Mouse (Mus musculus): Measurements from ENCODE around the gene Lipc. TPM values are rescaled to one million over a fixed set of nuclear protein-coding genes. Genes with fewer than 3 reads are reported as not detected.

The Lipc gene
- 15.0 and 16.7 TPM in 2 replicates for polyA plus RNA-seq (2014; fragmentation: Nextera tagmentation; extraction: Ambion mirVana)

DNA sequence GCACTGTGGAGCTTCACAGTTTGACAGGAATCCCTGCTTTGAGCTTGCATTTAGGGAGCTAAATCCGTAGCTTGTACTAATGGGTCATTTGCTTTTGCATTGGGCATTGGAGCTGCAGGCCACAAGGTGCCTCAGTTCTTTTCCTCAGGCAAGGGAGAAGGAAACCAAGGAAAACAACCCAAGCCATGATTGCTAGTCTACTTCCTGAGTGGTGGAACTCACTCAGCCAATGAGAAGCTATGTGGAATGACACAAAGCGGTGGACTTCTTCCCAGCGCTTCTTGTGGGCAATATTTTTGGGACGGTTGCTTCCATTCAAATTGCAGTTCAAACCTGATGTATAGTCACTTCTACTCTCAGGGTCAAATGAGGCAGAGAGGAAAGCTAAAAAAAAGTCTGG, at the start of gene Lipc:
Gene Lipc (minus strand): TSS at position 101 of the 400 bp plus-strand sequence.
- Histone ChIP-seq H3K9ac (ENCODE audit: low read depth, low read length) (no peak within 1 kb of the TSS), H3K27ac (ENCODE audit: low read depth, low read length) (no peak within 1 kb of the TSS), H3K4me1 (replicated peaks; ENCODE audit: control insufficient read depth, insufficient read depth, low read length) (no peaks in the 10 kb centered on the region), H3K4me2 (no peak within 1 kb of the TSS), H3K36me3 (ENCODE audit: control insufficient read depth, insufficient read depth, low read length) (no peaks in the 10 kb centered on the region), H3K4me3 (ENCODE audit: low read depth, low read length) (no peak within 1 kb of the TSS), H3K27me3 (replicated peaks; ENCODE audit: control insufficient read depth, insufficient read depth, low read length) (no peaks in the 10 kb centered on the region), H3K9me3 (ENCODE audit: control insufficient read depth, low read length) (no peaks in the 10 kb centered on the region)
- DNase-seq (ENCODE audit: low spot score) (no peak), ATAC-seq (replicated peaks; ENCODE audit: low FRiP score) (no peak)
- WGBS: 78% methylated on average over 4 of the region's 4 CpGs

DNA sequence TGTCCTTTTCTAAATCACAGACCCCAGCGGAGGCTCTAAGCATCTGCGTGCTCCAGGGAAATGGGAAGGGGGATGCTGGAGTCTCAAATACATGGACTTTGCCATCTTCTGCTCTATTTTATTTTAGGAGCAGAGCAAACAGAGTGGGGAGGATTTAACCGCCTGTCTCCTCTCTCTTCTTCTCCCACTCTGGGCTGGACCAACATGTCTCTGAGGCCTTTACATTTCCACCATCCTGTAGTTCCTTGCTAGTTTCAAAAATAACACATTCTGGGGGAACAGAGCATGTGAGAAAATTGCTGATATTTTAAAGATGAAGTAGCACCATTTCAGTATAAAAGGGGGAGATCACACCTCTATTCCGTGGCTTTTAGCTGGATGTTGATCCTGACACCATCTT, 47.1 kb upstream of the Lipc start:
- ATAC-seq (replicated peaks; ENCODE audit: low FRiP score) (no peak), DNase-seq (ENCODE audit: low spot score) (no peak)
- Histone ChIP-seq H3K27me3 (replicated peaks; ENCODE audit: control insufficient read depth, insufficient read depth, low read length) (no peaks in the 10 kb centered on the region), H3K4me2 (no peak overlapping the region), H3K4me3 (ENCODE audit: low read depth, low read length) (no peak overlapping the region), H3K9me3 (ENCODE audit: control insufficient read depth, low read length) (no peaks in the 10 kb centered on the region), H3K36me3 (ENCODE audit: control insufficient read depth, insufficient read depth, low read length) (no peaks in the 10 kb centered on the region), H3K4me1 (replicated peaks; ENCODE audit: control insufficient read depth, insufficient read depth, low read length) (no peaks in the 10 kb centered on the region), H3K9ac (ENCODE audit: low read depth, low read length) (no peak overlapping the region), H3K27ac (ENCODE audit: low read depth, low read length) (no peak overlapping the region)
- WGBS: 85% methylated on average over 4 of the region's 4 CpGs

GRCm38 (mm10) chr9:70998719-70999118, 46.7 kb upstream of the Lipc start:
- Histone ChIP-seq H3K36me3 (ENCODE audit: control insufficient read depth, insufficient read depth, low read length) (no peaks in the 10 kb centered on the region), H3K27ac (ENCODE audit: low read depth, low read length) (no peak overlapping the region), H3K9me3 (ENCODE audit: control insufficient read depth, low read length) (no peaks in the 10 kb centered on the region), H3K9ac (ENCODE audit: low read depth, low read length) (no peak overlapping the region), H3K4me1 (replicated peaks; ENCODE audit: control insufficient read depth, insufficient read depth, low read length) (no peaks in the 10 kb centered on the region), H3K27me3 (replicated peaks; ENCODE audit: control insufficient read depth, insufficient read depth, low read length) (no peaks in the 10 kb centered on the region), H3K4me2 (no peak overlapping the region), H3K4me3 (ENCODE audit: low read depth, low read length) (no peak overlapping the region)
- 72% methylated on average over 6 of the region's 6 CpGs for whole genome bisulfite sequencing
- ATAC-seq (replicated peaks; ENCODE audit: low FRiP score) (no peak), DNase-seq (ENCODE audit: low spot score) (no peak)

- Histone ChIP-seq H3K4me2 (no peak overlapping the region), H3K9me3 (ENCODE audit: control insufficient read depth, low read length) (no peaks in the 10 kb centered on the region), H3K4me3 (ENCODE audit: low read depth, low read length) (no peak overlapping the region), H3K36me3 (ENCODE audit: control insufficient read depth, insufficient read depth, low read length) (no peaks in the 10 kb centered on the region), H3K27ac (ENCODE audit: low read depth, low read length) (no peak overlapping the region), H3K4me1 (replicated peaks; ENCODE audit: control insufficient read depth, insufficient read depth, low read length) (no peaks in the 10 kb centered on the region), H3K9ac (ENCODE audit: low read depth, low read length) (no peak overlapping the region), H3K27me3 (replicated peaks; ENCODE audit: control insufficient read depth, insufficient read depth, low read length) (no peaks in the 10 kb centered on the region)
- DNase-seq (ENCODE audit: low spot score): no peak
- no peak for ATAC-seq (replicated peaks; ENCODE audit: low FRiP score)
- 74% methylated on average over 6 of the region's 6 CpGs for WGBS
These were observed 41.3 kb upstream of the Lipc start for GRCm38 (mm10) chr9:70993326-70993725.

GRCm38 (mm10) chr9:70991401-70991800, 39.4 kb upstream of the Lipc start:
- Histone ChIP-seq H3K36me3 (ENCODE audit: control insufficient read depth, insufficient read depth, low read length) (no peaks in the 10 kb centered on the region), H3K4me3 (ENCODE audit: low read depth, low read length) (no peak overlapping the region), H3K9me3 (ENCODE audit: control insufficient read depth, low read length) (no peaks in the 10 kb centered on the region), H3K27ac (ENCODE audit: low read depth, low read length) (no peak overlapping the region), H3K4me1 (replicated peaks; ENCODE audit: control insufficient read depth, insufficient read depth, low read length) (no peaks in the 10 kb centered on the region), H3K9ac (ENCODE audit: low read depth, low read length) (no peak overlapping the region), H3K27me3 (replicated peaks; ENCODE audit: control insufficient read depth, insufficient read depth, low read length) (no peaks in the 10 kb centered on the region), H3K4me2 (no peak overlapping the region)
- DNase-seq (ENCODE audit: low spot score): no peak
- ATAC-seq (replicated peaks; ENCODE audit: low FRiP score): no peak
- WGBS: 80% methylated on average over 5 of the region's 5 CpGs

DNA sequence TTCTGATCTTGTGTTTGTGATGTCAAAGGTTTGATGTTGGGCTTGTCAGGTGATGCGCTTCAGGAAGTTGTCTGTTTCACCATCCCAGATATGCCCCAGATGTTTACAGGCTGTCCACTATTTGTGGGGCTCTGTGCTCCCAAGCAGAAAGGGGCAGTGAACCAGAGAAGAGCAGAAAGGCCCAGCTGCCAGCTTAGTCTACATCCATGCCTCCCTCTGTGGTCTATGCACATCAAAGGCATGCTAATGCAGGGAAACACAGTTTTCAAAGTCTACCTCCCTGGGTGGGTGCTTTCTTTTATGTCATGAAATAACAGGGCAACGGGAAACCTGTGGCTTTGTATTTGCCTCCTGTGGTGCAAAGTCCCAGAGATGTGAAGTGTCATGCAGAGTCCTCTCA, 35.2 kb upstream of the Lipc start:
- no peak for DNase-seq (ENCODE audit: low spot score)

GRCm38 (mm10) chr9:70982991-70983480, 31.0 kb upstream of the Lipc start:
- WGBS: 94% methylated on average over 3 of the region's 3 CpGs
- no peak for DNase-seq (ENCODE audit: low spot score)

More for the DNA sequence above, 35.2 kb upstream of the Lipc start:
- Histone ChIP-seq H3K4me3 (ENCODE audit: low read depth, low read length) (no peak overlapping the region), H3K27ac (ENCODE audit: low read depth, low read length) (no peak overlapping the region), H3K27me3 (replicated peaks; ENCODE audit: control insufficient read depth, insufficient read depth, low read length) (no peaks in the 10 kb centered on the region), H3K9me3 (ENCODE audit: control insufficient read depth, low read length) (no peaks in the 10 kb centered on the region; the same call in 1 of the 2 replicates), H3K36me3 (ENCODE audit: control insufficient read depth, insufficient read depth, low read length) (no peaks in the 10 kb centered on the region), H3K4me1 (replicated peaks; ENCODE audit: control insufficient read depth, insufficient read depth, low read length) (peaks cover 2% of the 10 kb centered on the region), H3K9ac (ENCODE audit: low read depth, low read length) (no peak overlapping the region), H3K4me2 (no peak overlapping the region)
- 47% methylated on average over 2 of the region's 2 CpGs for WGBS
- ATAC-seq (replicated peaks; ENCODE audit: low FRiP score): no peak

DNA sequence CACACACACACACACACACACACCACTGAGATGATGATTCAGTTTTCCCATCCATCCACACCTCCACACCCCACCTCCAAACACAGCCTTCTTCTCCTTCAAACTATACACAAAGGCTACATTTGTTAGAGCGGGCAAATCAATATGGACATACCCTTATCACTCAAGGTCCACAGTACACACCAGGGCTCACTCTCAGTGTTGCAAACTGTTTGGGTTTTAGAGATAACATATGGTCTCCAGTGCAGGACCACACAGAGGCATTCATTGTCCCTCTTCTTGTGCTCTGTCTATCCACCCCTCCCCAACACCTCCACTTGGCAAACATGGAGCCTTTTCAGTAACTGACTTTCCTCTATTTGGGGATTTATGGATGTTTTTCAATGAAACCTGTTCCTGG, 29.7 kb upstream of the Lipc start:
- H3K27me3 ChIP-seq (replicated peaks; ENCODE audit: control insufficient read depth, insufficient read depth, low read length): no peaks in the 10 kb centered on the region
- H3K9ac ChIP-seq (ENCODE audit: low read depth, low read length): no peak overlapping the region
- peaks cover 3% of the 10 kb centered on the region; the same call in 1 of the 2 replicates for H3K9me3 ChIP-seq (ENCODE audit: control insufficient read depth, low read length)
- H3K4me2 ChIP-seq: no peak overlapping the region
- 39% methylated on average over 1 of the region's 1 CpGs for WGBS
- no peak overlapping the region for H3K27ac ChIP-seq (ENCODE audit: low read depth, low read length)
- H3K36me3 ChIP-seq (ENCODE audit: control insufficient read depth, insufficient read depth, low read length): no peaks in the 10 kb centered on the region
- ATAC-seq (replicated peaks; ENCODE audit: low FRiP score): peak; percentile 86
- H3K4me3 ChIP-seq (ENCODE audit: low read depth, low read length): no peak overlapping the region
- H3K4me1 ChIP-seq (replicated peaks; ENCODE audit: control insufficient read depth, insufficient read depth, low read length): peaks cover 12% of the 10 kb centered on the region
- no peak for DNase-seq (ENCODE audit: low spot score)

More at GRCm38 (mm10) chr9:70982991-70983480, 31.0 kb upstream of the Lipc start:
- Histone ChIP-seq H3K9me3 (ENCODE audit: control insufficient read depth, low read length) (peaks cover 3% of the 10 kb centered on the region; the same call in 1 of the 2 replicates), H3K9ac (ENCODE audit: low read depth, low read length) (no peak overlapping the region), H3K4me1 (replicated peaks; ENCODE audit: control insufficient read depth, insufficient read depth, low read length) (peaks cover 12% of the 10 kb centered on the region), H3K4me2 (no peak overlapping the region), H3K27ac (ENCODE audit: low read depth, low read length) (no peak overlapping the region), H3K4me3 (ENCODE audit: low read depth, low read length) (no peak overlapping the region), H3K36me3 (ENCODE audit: control insufficient read depth, insufficient read depth, low read length) (no peaks in the 10 kb centered on the region), H3K27me3 (replicated peaks; ENCODE audit: control insufficient read depth, insufficient read depth, low read length) (no peaks in the 10 kb centered on the region)
- ATAC-seq (replicated peaks; ENCODE audit: low FRiP score): no peak

GRCm38 (mm10) chr9:70979641-70980040, 27.6 kb upstream of the Lipc start:
- DNase-seq (ENCODE audit: low spot score) (no peak), ATAC-seq (replicated peaks; ENCODE audit: low FRiP score) (no peak)
- Histone ChIP-seq H3K4me3 (ENCODE audit: low read depth, low read length) (no peak overlapping the region), H3K4me1 (replicated peaks; ENCODE audit: control insufficient read depth, insufficient read depth, low read length) (peaks cover 12% of the 10 kb centered on the region), H3K27me3 (replicated peaks; ENCODE audit: control insufficient read depth, insufficient read depth, low read length) (no peaks in the 10 kb centered on the region), H3K9ac (ENCODE audit: low read depth, low read length) (no peak overlapping the region), H3K27ac (ENCODE audit: low read depth, low read length) (no peak overlapping the region), H3K36me3 (ENCODE audit: control insufficient read depth, insufficient read depth, low read length) (no peaks in the 10 kb centered on the region), H3K4me2 (no peak overlapping the region), H3K9me3 (ENCODE audit: control insufficient read depth, low read length) (peaks cover 3% of the 10 kb centered on the region; the same call in 1 of the 2 replicates)
- WGBS: 89% methylated on average over 2 of the region's 2 CpGs
